Mouse (Mus musculus): ENCODE measurements at regions not wholly inside any gene's neighbourhood (a gene's known extent, or its start where the extent isn't known, plus 50 kb on each side); places are given as distances from the start of the nearest gene placed in this dataset.

DNA sequence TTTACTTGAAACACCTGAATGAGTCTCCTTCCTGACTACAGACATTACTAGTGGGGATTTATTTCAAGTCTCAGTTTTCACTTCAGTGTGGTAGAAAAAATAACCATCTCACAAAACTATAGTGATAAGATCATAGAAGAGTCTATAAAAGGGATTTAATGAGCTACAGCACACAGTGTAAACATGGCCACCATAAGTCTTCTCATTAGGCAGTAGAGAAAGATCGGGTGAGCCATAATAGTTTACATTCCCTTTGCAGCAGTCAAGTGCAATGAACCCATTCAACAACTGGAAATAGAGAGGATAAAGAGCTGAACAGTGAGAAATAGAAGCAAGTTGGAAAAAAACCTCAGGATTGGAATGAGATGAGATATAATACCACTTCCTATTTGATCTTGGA lies 65.1 kb upstream of the Syndig1 start:
- H3K4me1 ChIP-seq (ENCODE audit: control insufficient read depth in 1 of 2, insufficient read depth in 2 of 2, low read length in 2 of 2): no peaks in the 10 kb centered on the region
- H3K36me3 ChIP-seq (ENCODE audit: control insufficient read depth in 1 of 2, insufficient read depth in 2 of 2, low read length in 2 of 2): no peaks in the 10 kb centered on the region
- H3K79me2 ChIP-seq (ENCODE audit: control insufficient read depth, insufficient read depth, low read length, poor library complexity): no peaks in the 10 kb centered on the region
- no peak overlapping the region for H3K27ac ChIP-seq (ENCODE audit: control insufficient read depth, low read depth, low read length)
- no peak overlapping the region for H3K4me3 ChIP-seq (ENCODE audit: control insufficient read depth in 1 of 2, insufficient read depth in 1 of 2, low read depth in 2 of 2, low read length in 2 of 2)
- no peak overlapping the region for H3K9ac ChIP-seq (ENCODE audit: control insufficient read depth, low read depth, low read length, poor library complexity, severe bottlenecking)
- H3K27me3 ChIP-seq (ENCODE audit: control insufficient read depth in 1 of 2, insufficient read depth in 2 of 2, low read length in 2 of 2): no peaks in the 10 kb centered on the region
- DNase-seq (ENCODE audit: low read depth, low spot score): no peak
- no peaks in the 10 kb centered on the region for H3K9me3 ChIP-seq (replicated peaks; ENCODE audit: insufficient read depth, low read length)
- TF ChIP-seq UBTF (IDR thresholded peaks at IDR 0.05; ENCODE audit: borderline replicate concordance, insufficient read depth, low read depth, low read length) (no peak), GATA1 (IDR thresholded peaks at IDR 0.05; ENCODE audit: low read depth, low read length) (no peak), ZKSCAN1 (IDR thresholded peaks at IDR 0.05; ENCODE audit: low read depth, low read length) (no peak), TAL1 (IDR thresholded peaks at IDR 0.05; ENCODE audit: low read length) (no peak), MAFK (IDR thresholded peaks at IDR 0.05; ENCODE audit: borderline replicate concordance, low read depth, low read length) (no peak), MEF2A (IDR thresholded peaks at IDR 0.05; ENCODE audit: extremely low read depth, insufficient replicate concordance, low read depth, low read length, poor library complexity, severe bottlenecking) (no peak), POLR2AphosphoS5 (IDR thresholded peaks at IDR 0.05; ENCODE audit: borderline replicate concordance, low read depth, low read length) (no peak), MAZ (IDR thresholded peaks at IDR 0.05; ENCODE audit: low read depth, low read length) (no peak), BHLHE40 (IDR thresholded peaks at IDR 0.05; ENCODE audit: borderline replicate concordance, low read depth, low read length) (no peak), TCF12 (IDR thresholded peaks at IDR 0.05; ENCODE audit: low read depth, low read length) (no peak), CTCF (IDR thresholded peaks at IDR 0.05 in 2 of 3, conservative IDR thresholded peaks at IDR 0.05 in 1 of 3; ENCODE audit: control insufficient read depth in 1 of 3, insufficient read depth in 1 of 3, low read depth in 2 of 3, low read length in 3 of 3, poor library complexity in 1 of 3, severe bottlenecking in 1 of 3) (no peak), ZMIZ1 (IDR thresholded peaks at IDR 0.05; ENCODE audit: low read depth, low read length) (no peak)

DNA sequence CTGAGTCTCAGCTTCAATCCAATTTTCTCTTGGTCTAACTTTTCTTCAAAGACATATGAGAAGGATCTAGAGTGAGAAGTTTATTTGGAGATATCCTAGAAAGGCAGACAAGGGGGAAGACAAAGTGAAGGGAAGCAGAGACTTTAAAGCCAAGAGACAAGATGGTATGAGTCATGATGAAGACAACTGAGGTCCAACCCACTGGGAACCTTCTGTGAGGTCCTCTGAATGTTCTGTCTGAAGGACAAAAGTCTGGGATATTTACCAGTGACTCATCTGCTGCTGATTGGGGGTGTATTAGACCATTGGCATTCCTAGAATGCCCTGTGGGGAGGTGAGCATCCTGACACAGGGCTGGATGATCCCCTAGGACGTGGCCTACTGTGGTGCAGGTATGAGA lies 61.0 kb upstream of the Syndig1 start:
- no peak for DNase-seq (ENCODE audit: low read depth, low spot score)
- Histone ChIP-seq H3K4me1 (ENCODE audit: control insufficient read depth in 1 of 2, insufficient read depth in 2 of 2, low read length in 2 of 2) (no peaks in the 10 kb centered on the region), H3K36me3 (ENCODE audit: control insufficient read depth in 1 of 2, insufficient read depth in 2 of 2, low read length in 2 of 2) (no peaks in the 10 kb centered on the region), H3K27ac (ENCODE audit: control insufficient read depth, low read depth, low read length) (no peak overlapping the region), H3K9ac (ENCODE audit: control insufficient read depth, low read depth, low read length, poor library complexity, severe bottlenecking) (no peak overlapping the region), H3K9me3 (replicated peaks; ENCODE audit: insufficient read depth, low read length) (no peaks in the 10 kb centered on the region), H3K4me3 (ENCODE audit: control insufficient read depth in 1 of 2, insufficient read depth in 1 of 2, low read depth in 2 of 2, low read length in 2 of 2) (no peak overlapping the region), H3K79me2 (ENCODE audit: control insufficient read depth, insufficient read depth, low read length, poor library complexity) (no peaks in the 10 kb centered on the region), H3K27me3 (ENCODE audit: control insufficient read depth in 1 of 2, insufficient read depth in 2 of 2, low read length in 2 of 2) (no peaks in the 10 kb centered on the region)
- no peak for TF ChIP-seq ZC3H11A (IDR thresholded peaks at IDR 0.05; ENCODE audit: low read depth, low read length)
- TF ChIP-seq TCF12 (IDR thresholded peaks at IDR 0.05; ENCODE audit: low read depth, low read length): no peak
- no peak for TF ChIP-seq MAZ (IDR thresholded peaks at IDR 0.05; ENCODE audit: low read depth, low read length)
- TF ChIP-seq NELFE (IDR thresholded peaks at IDR 0.05; ENCODE audit: low read depth, low read length): no peak
- TF ChIP-seq MEF2A (IDR thresholded peaks at IDR 0.05; ENCODE audit: extremely low read depth, insufficient replicate concordance, low read depth, low read length, poor library complexity, severe bottlenecking): no peak
- TF ChIP-seq RAD21 (IDR thresholded peaks at IDR 0.05; ENCODE audit: low read depth, low read length): no peak
- TF ChIP-seq SIN3A (IDR thresholded peaks at IDR 0.05; ENCODE audit: low read length): no peak

All from MEL (cell line).